Mouse (Mus musculus): Measurements from ENCODE around the gene Rpl27. TPM values are rescaled to one million over a fixed set of nuclear protein-coding genes. Genes with fewer than 3 reads are reported as not detected.
"Not testable (repeated sequence)": the region's sequence is repeated elsewhere in the genome, so short reads cannot be mapped to it uniquely, and the experiment has no call there.

The Rpl27 gene
- polyA plus RNA-seq, 1 experiment, result 244 TPM

GRCm38 (mm10) chr11:101447786-101448185 lies 5.7 kb downstream of the Rpl27 start:
- 70% methylated on average over 5 of the region's 5 CpGs for WGBS
- peaks cover 23% of the 10 kb centered on the region for H3K36me3 ChIP-seq (ENCODE audit: control insufficient read depth, insufficient read depth, low read length)
- H3K27me3 ChIP-seq (ENCODE audit: control insufficient read depth, insufficient read depth, low read length), result no peaks in the 10 kb centered on the region
- H3K4me3 ChIP-seq (ENCODE audit: low read depth, low read length), result no peak overlapping the region; the same call in 1 of the 2 replicates
- peak overlapping the region; percentile 58; the same call in 1 of the 2 replicates for H3K27ac ChIP-seq (ENCODE audit: insufficient read depth, low read depth, low read length)
- peaks cover 11% of the 10 kb centered on the region; the same call in 1 of the 2 replicates for H3K4me1 ChIP-seq (ENCODE audit: control insufficient read depth, insufficient read depth, insufficient read length, low read length)
- no peak for TF ChIP-seq POLR2A (IDR thresholded peaks at IDR 0.05; ENCODE audit: low read depth, low read length)

- peak within 1 kb of the TSS; percentile 86 for H3K4me3 ChIP-seq (ENCODE audit: low read depth, low read length)
- H3K27ac ChIP-seq (ENCODE audit: insufficient read depth, low read depth, low read length), result peak within 1 kb of the TSS; percentile 97
- WGBS, result 1% methylated on average over 10 of the region's 10 CpGs
- peaks cover 23% of the 10 kb centered on the region for H3K36me3 ChIP-seq (ENCODE audit: control insufficient read depth, insufficient read depth, low read length)
- peaks cover 11% of the 10 kb centered on the region; the same call in 1 of the 2 replicates for H3K4me1 ChIP-seq (ENCODE audit: control insufficient read depth, insufficient read depth, insufficient read length, low read length)
- TF ChIP-seq CTCF (IDR thresholded peaks at IDR 0.05; ENCODE audit: extremely low read depth, insufficient read length, insufficient replicate concordance, low read depth, low read length), result no peak
- TF ChIP-seq POLR2A (IDR thresholded peaks at IDR 0.05; ENCODE audit: low read depth, low read length), result peak; percentile 97
- no peaks in the 10 kb centered on the region for H3K27me3 ChIP-seq (ENCODE audit: control insufficient read depth, insufficient read depth, low read length)
Observed at GRCm38 (mm10) chr11:101448274-101448746, 6.2 kb downstream of the Rpl27 start, which contains the start of gene Ifi35. Gene Ifi35, plus strand, starts transcription at chr11:101448407.

- WGBS, result 6% methylated on average over 4 of the region's 4 CpGs
- Histone ChIP-seq H3K27me3 (ENCODE audit: control insufficient read depth, insufficient read depth, low read length) (no peaks in the 10 kb centered on the region), H3K27ac (ENCODE audit: insufficient read depth, low read depth, low read length) (peak overlapping the region; percentile 97), H3K4me1 (ENCODE audit: control insufficient read depth, insufficient read depth, insufficient read length, low read length) (peaks cover 14% of the 10 kb centered on the region; the same call in 1 of the 2 replicates), H3K36me3 (ENCODE audit: control insufficient read depth, insufficient read depth, low read length) (peaks cover 20% of the 10 kb centered on the region), H3K4me3 (ENCODE audit: low read depth, low read length) (peak overlapping the region; percentile 86)
- TF ChIP-seq CTCF (IDR thresholded peaks at IDR 0.05; ENCODE audit: extremely low read depth, insufficient read length, insufficient replicate concordance, low read depth, low read length) (no peak), POLR2A (IDR thresholded peaks at IDR 0.05; ENCODE audit: low read depth, low read length) (no peak)
Observed at GRCm38 (mm10) chr11:101448899-101449298, 6.8 kb downstream of the Rpl27 start.

DNA sequence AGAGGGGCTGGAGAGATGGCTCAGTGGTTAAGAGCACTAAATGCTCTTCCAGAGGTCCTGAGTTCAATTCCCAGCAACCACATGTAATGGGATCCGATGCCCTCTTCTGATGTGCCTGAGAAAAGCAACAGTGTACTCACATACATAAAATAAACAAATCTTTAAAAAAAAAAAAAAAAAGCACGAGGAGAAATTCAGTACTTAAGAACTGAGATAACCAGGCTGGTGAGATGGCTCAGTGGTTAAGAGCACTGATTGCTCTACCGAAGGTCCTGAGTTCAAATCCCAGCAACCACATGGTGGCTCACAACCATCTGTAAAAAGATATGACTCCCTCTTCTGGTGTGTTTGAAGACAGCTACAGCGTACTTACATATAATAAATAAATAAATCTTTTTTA lies 7.5 kb downstream of the Rpl27 start:
- H3K36me3 ChIP-seq (ENCODE audit: control insufficient read depth, insufficient read depth, low read length), result peaks cover 13% of the 10 kb centered on the region
- 60% methylated on average over 4 of the region's 4 CpGs for WGBS
- H3K27me3 ChIP-seq (ENCODE audit: control insufficient read depth, insufficient read depth, low read length); H3K4me3 ChIP-seq (ENCODE audit: low read depth, low read length): not testable (repeated sequence)
- peak overlapping the region; percentile 97; the same call in 1 of the 2 replicates for H3K27ac ChIP-seq (ENCODE audit: insufficient read depth, low read depth, low read length)
- H3K4me1 ChIP-seq (ENCODE audit: control insufficient read depth, insufficient read depth, insufficient read length, low read length), result peaks cover 17% of the 10 kb centered on the region; the same call in 1 of the 2 replicates

DNA sequence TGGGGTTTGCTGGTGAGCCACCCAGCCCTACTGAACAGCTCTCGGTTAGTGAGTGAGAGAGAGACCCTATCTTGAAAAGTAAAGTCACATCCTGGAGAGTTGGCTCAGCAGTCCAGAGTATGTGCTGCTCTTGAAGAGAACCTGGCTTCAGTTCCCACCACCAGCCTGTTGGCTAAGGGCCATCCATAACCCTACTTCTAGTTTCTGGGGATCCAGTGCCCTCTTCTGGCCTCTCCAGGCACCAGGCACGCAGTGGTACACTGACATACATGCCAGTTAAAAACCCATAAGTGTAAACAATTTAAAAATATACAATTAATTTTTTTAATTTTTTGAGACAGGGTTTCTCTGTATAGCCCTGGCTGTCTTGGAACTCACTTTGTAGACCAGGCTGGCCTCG lies 8.3 kb downstream of the Rpl27 start:
- Histone ChIP-seq H3K4me1 (ENCODE audit: control insufficient read depth, insufficient read depth, insufficient read length, low read length) (peaks cover 21% of the 10 kb centered on the region; the same call in 1 of the 2 replicates), H3K36me3 (ENCODE audit: control insufficient read depth, insufficient read depth, low read length) (peaks cover 7% of the 10 kb centered on the region; the same call in 1 of the 2 replicates), H3K27me3 (ENCODE audit: control insufficient read depth, insufficient read depth, low read length) (no peaks in the 10 kb centered on the region), H3K27ac (ENCODE audit: insufficient read depth, low read depth, low read length) (peak overlapping the region; percentile 21; the same call in 1 of the 2 replicates), H3K4me3 (ENCODE audit: low read depth, low read length) (peak overlapping the region; percentile 9; the same call in 1 of the 2 replicates)
- 78% methylated on average over 3 of the region's 3 CpGs for WGBS
- no peak for TF ChIP-seq POLR2A (IDR thresholded peaks at IDR 0.05; ENCODE audit: low read depth, low read length)
- TF ChIP-seq CTCF (IDR thresholded peaks at IDR 0.05; ENCODE audit: extremely low read depth, insufficient read length, insufficient replicate concordance, low read depth, low read length), result peak; percentile 42; the same call in 1 of the 2 replicates

DNA sequence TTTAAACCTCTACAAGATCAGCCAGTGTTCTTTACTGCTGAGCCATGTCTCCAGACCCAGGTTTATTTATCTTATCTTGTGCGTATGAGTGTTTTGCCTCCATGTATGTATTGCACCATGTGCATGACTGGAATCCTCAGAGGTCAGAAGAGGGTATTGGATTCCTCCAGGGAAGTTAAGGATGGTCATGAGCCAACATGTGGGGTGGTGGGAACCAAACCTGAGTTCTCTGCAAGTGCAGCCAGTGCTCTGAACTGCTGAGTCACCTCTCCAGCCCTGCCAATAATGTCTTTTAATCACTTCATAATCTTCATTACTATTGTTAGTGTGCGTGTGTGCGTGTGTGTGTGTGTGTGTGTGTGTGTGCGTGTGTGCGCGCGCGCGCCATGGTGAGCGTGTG lies 9.4 kb downstream of the Rpl27 start:
- WGBS, result 55% methylated on average over 10 of the region's 10 CpGs
- TF ChIP-seq POLR2A (IDR thresholded peaks at IDR 0.05; ENCODE audit: low read depth, low read length), result no peak
- no peak for TF ChIP-seq CTCF (IDR thresholded peaks at IDR 0.05; ENCODE audit: extremely low read depth, insufficient read length, insufficient replicate concordance, low read depth, low read length)
- H3K27me3 ChIP-seq (ENCODE audit: control insufficient read depth, insufficient read depth, low read length), result no peaks in the 10 kb centered on the region
- peaks cover 4% of the 10 kb centered on the region for H3K36me3 ChIP-seq (ENCODE audit: control insufficient read depth, insufficient read depth, low read length)
- peak overlapping the region; percentile 98 for H3K27ac ChIP-seq (ENCODE audit: insufficient read depth, low read depth, low read length)
- peaks cover 27% of the 10 kb centered on the region; the same call in 1 of the 2 replicates for H3K4me1 ChIP-seq (ENCODE audit: control insufficient read depth, insufficient read depth, insufficient read length, low read length)
- H3K4me3 ChIP-seq (ENCODE audit: low read depth, low read length), result peak overlapping the region; percentile 41

- TF ChIP-seq POLR2A (IDR thresholded peaks at IDR 0.05; ENCODE audit: low read depth, low read length) (no peak), CTCF (IDR thresholded peaks at IDR 0.05; ENCODE audit: extremely low read depth, insufficient read length, insufficient replicate concordance, low read depth, low read length) (no peak)
- H3K4me1 ChIP-seq (ENCODE audit: control insufficient read depth, insufficient read depth, insufficient read length, low read length), result peaks cover 27% of the 10 kb centered on the region; the same call in 1 of the 2 replicates
- peaks cover 11% of the 10 kb centered on the region for H3K36me3 ChIP-seq (ENCODE audit: control insufficient read depth, insufficient read depth, low read length)
- peak overlapping the region; percentile 98 for H3K27ac ChIP-seq (ENCODE audit: insufficient read depth, low read depth, low read length)
- peak overlapping the region; percentile 41; the same call in 1 of the 2 replicates for H3K4me3 ChIP-seq (ENCODE audit: low read depth, low read length)
- WGBS, result 21% methylated on average over 10 of the region's 10 CpGs
- H3K27me3 ChIP-seq (ENCODE audit: control insufficient read depth, insufficient read depth, low read length), result no peaks in the 10 kb centered on the region
Observed at GRCm38 (mm10) chr11:101452093-101452774, 10.1 kb downstream of the Rpl27 start.
